Mouse (Mus musculus): Measurements from ENCODE around the gene Slc17a1. TPM values are rescaled to one million over a fixed set of nuclear protein-coding genes. Genes with fewer than 3 reads are reported as not detected.
A peak's percentile ranks its signal among the peaks of the same experiment; 100 is the strongest.

Slc17a1 gene
- total RNA-seq, 2 experiments from 2014 or later = not detected

- DNase-seq = no peak
- intact Hi-C loops (cut with DNase I) = loop anchor here (5.0 kb wide), 2 partner anchors 55 to 95 kb away; no protein-coding TSS in a partner anchor
Measured at GRCm38 (mm10) chr13:23887026-23887725, 19.6 kb downstream of the Slc17a1 start.

GRCm38 (mm10) chr13:23889011-23889605 lies 21.6 kb downstream of the Slc17a1 start:
- DNase-seq = no peak
- intact Hi-C loops (cut with DNase I) = loop anchor here (5.0 kb wide), 2 partner anchors 57 to 97 kb away; no protein-coding TSS in a partner anchor

- DNase-seq = no peak
- intact Hi-C loops (cut with DNase I) = no loop called here
Measured at GRCm38 (mm10) chr13:23892592-23893268, 25.2 kb downstream of the Slc17a1 start.

GRCm38 (mm10) chr13:23893269-23893593 lies 25.7 kb downstream of the Slc17a1 start:
- intact Hi-C loops (cut with DNase I) = no loop called here
- no peak for DNase-seq

- no peak for DNase-seq
- intact Hi-C loops (cut with DNase I) = no loop called here
Measured at GRCm38 (mm10) chr13:23898242-23898641, 30.7 kb downstream of the Slc17a1 start.

- intact Hi-C loops (cut with DNase I) = no loop called here
- no peak for DNase-seq
Measured at GRCm38 (mm10) chr13:23906906-23907305, 39.4 kb downstream of the Slc17a1 start.

- intact Hi-C loops (cut with DNase I) = no loop called here
- no peak for DNase-seq
Measured at GRCm38 (mm10) chr13:23910121-23910520, 42.6 kb downstream of the Slc17a1 start.

- intact Hi-C loops (cut with DNase I) = no loop called here
- DNase-seq = no peak
Measured at GRCm38 (mm10) chr13:23911335-23911734, 43.8 kb downstream of the Slc17a1 start.

- DNase-seq = peak; percentile 9 to 12
- intact Hi-C loops (cut with DNase I) = no loop called here
Measured at GRCm38 (mm10) chr13:23913791-23914306, 46.3 kb downstream of the Slc17a1 start.

GRCm38 (mm10) chr13:23914376-23915167 lies 47.0 kb downstream of the Slc17a1 start, which contains the start of gene Slc17a4:
Gene Slc17a4, minus strand, starts transcription at chr13:23915009.
- DNase-seq = peak in 1 of 2 experiments; percentile 9
- intact Hi-C loops (cut with DNase I) = no loop called here

GRCm38 (mm10) chr13:23916132-23916531 lies 48.6 kb downstream of the Slc17a1 start:
- DNase-seq = no peak
- intact Hi-C loops (cut with DNase I) = no loop called here

GRCm38 (mm10) chr13:23917674-23918073 lies 50.1 kb downstream of the Slc17a1 start:
- no peak for DNase-seq
- intact Hi-C loops (cut with DNase I) = no loop called here

- DNase-seq = no peak
- intact Hi-C loops (cut with DNase I) = no loop called here
Measured at GRCm38 (mm10) chr13:23925792-23926191, 58.2 kb downstream of the Slc17a1 start.

GRCm38 (mm10) chr13:23928637-23929036 lies 61.1 kb downstream of the Slc17a1 start:
- intact Hi-C loops (cut with DNase I) = no loop called here
- no peak for DNase-seq

- intact Hi-C loops (cut with DNase I) = no loop called here
- no peak for DNase-seq
Measured at GRCm38 (mm10) chr13:23930461-23930860, 62.9 kb downstream of the Slc17a1 start.

GRCm38 (mm10) chr13:23930904-23931303 lies 63.4 kb downstream of the Slc17a1 start:
- no peak for DNase-seq
- intact Hi-C loops (cut with DNase I) = no loop called here

GRCm38 (mm10) chr13:23933421-23934210 lies 66.1 kb downstream of the Slc17a1 start, which contains the start of gene Hist1h2ba:
Gene Hist1h2ba, minus strand, starts transcription at chr13:23934156.
- intact Hi-C loops (cut with DNase I) = no loop called here

GRCm38 (mm10) chr13:23934211-23934520 lies 66.6 kb downstream of the Slc17a1 start, which contains the start of gene Hist1h2aa:
Gene Hist1h2aa, plus strand, starts transcription at chr13:23934462.
- intact Hi-C loops (cut with DNase I) = no loop called here
- DNase-seq = no peak

More at GRCm38 (mm10) chr13:23933421-23934210, 66.1 kb downstream of the Slc17a1 start, which contains the start of gene Hist1h2ba:
- no peak for DNase-seq

- intact Hi-C loops (cut with DNase I) = no loop called here
- DNase-seq = peak; percentile 12 to 14
Measured at GRCm38 (mm10) chr13:23938699-23939098, 71.1 kb downstream of the Slc17a1 start.

GRCm38 (mm10) chr13:23940291-23940690 lies 72.7 kb downstream of the Slc17a1 start:
- intact Hi-C loops (cut with DNase I) = no loop called here

More at GRCm38 (mm10) chr13:23940291-23940690, 72.7 kb downstream of the Slc17a1 start:
- DNase-seq = peak in 1 of 2 experiments; percentile 8
